In the genomic region with DNA sequence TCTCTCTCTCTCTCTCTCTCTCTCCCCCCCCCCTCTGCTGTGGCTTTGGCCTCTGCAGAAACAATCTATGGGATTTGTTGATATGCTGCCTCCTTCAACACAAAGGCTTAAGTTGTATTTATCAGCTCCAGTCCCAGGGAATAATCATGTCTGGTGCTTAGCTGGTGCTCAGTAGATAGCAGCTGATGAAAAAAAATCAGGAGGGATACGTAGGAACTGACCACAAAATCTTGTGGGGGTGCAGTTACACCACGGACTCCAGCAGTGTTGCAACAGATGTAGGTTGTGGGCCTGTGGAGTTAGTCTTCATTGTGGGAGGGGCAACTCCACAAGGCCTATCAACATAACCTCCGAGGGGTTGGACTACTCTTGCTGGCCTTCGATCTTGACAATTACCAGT, we compare ENCODE assay signal across 27 mouse cellular contexts. TPM values are rescaled to one million over a fixed set of nuclear protein-coding genes. Genes with fewer than 3 reads are reported as not detected.
DNase-seq lines count a peak whose midpoint lies in the region; ATAC-seq and TF ChIP-seq lines count a peak whose summit lies in the region.
"Had no signal": no experiment of that assay in that cellular context is flagged by ENCODE, and none has a peak within 500 bp of the region (broad histone marks: within the 10 kb centered on the region; RNA-seq: fewer than 3 reads in every experiment).

No protein-coding gene starts in this region.

- H3K27ac ChIP-seq in liver, embryonic 14.5 days = no peak overlapping the region
- H3K27ac ChIP-seq: embryonic facial prominence, embryonic 15.5 days; forebrain, embryonic 10.5 days; gastrocnemius, adult 2 months; hindbrain, embryonic 14.5 days had no signal

- no peaks in the 10 kb centered on the region for H3K27me3 ChIP-seq in liver, embryonic 14.5 days (ENCODE audit: control insufficient read depth, insufficient read depth, low read length)
- H3K27me3 ChIP-seq: embryonic facial prominence, embryonic 15.5 days had no signal

- 9% methylated on average over 4 of the region's 4 CpGs for WGBS in liver, embryonic 14.5 days (ENCODE audit: insufficient replicate concordance)

- DNase-seq in 416B (ENCODE audit: low read depth) (peak; percentile 29), liver (peak; percentile 18), adipocyte (ENCODE audit: low spot score) (no peak)
- no peak for DNase-seq in liver, embryonic 14.5 days (ENCODE audit: low read depth in 3 of 3, low spot score in 3 of 3)
- DNase-seq in right cerebral cortex, postnatal 25 days = no peak
- no peak for DNase-seq in testis, postnatal 10 days (ENCODE audit: low spot score)
- DNase-seq: adrenal gland, adult 8-10 months; adrenal gland, postnatal 36 days; cerebellum, adult 2 months; cerebellum, postnatal 10 days; embryo, embryonic 11 days; gastrocnemius, adult 2 months; gastrocnemius, postnatal 25 days; heart, adult 11 months; heart, postnatal 10 days had no signal

- H3K4me1 ChIP-seq in liver, embryonic 14.5 days (replicated peaks; ENCODE audit: control insufficient read depth in 2 of 2, insufficient read depth in 2 of 2, low read length in 1 of 2) = peaks cover 0 to 7% of the 10 kb centered on the region in 2 experiments; a peak in 2 of 4 replicates
- H3K4me1 ChIP-seq: embryonic facial prominence, embryonic 15.5 days had no signal

- ATAC-seq in liver, embryonic 14.5 days (ENCODE audit: insufficient read depth) = peak; percentile 72
- ATAC-seq in megakaryocyte progenitor cell, adult 5-6 weeks (replicated peaks; ENCODE audit: poor library complexity) = peak; percentile 53
- ATAC-seq: forebrain, embryonic 14.5 days; Patski had no signal

- H3K9ac ChIP-seq in liver, embryonic 14.5 days (replicated peaks) = no peak overlapping the region
- H3K9ac ChIP-seq: embryonic facial prominence, embryonic 15.5 days; hindbrain, embryonic 14.5 days had no signal

- no peak overlapping the region for H3K4me3 ChIP-seq in liver, embryonic 14.5 days (ENCODE audit: insufficient read depth in 1 of 2, low read depth in 2 of 2, low read length in 2 of 2)
- H3K4me3 ChIP-seq: embryonic facial prominence, embryonic 15.5 days; erythroblast, embryonic 14.5 days; forebrain, embryonic 10.5 days; gastrocnemius, adult 2 months had no signal

- no peak overlapping the region for H3K4me2 ChIP-seq in liver, embryonic 14.5 days (ENCODE audit: low read depth)
- H3K4me2 ChIP-seq: embryonic facial prominence, embryonic 15.5 days; hindbrain, embryonic 14.5 days had no signal

- no peaks in the 10 kb centered on the region for H3K9me3 ChIP-seq in liver, embryonic 14.5 days (ENCODE audit: control insufficient read depth, low read length)
- H3K9me3 ChIP-seq: embryonic facial prominence, embryonic 15.5 days; forebrain, embryonic 10.5 days had no signal

- TF ChIP-seq EP300 in liver, embryonic 14.5 days (IDR thresholded peaks at IDR 0.05; ENCODE audit: low read depth) = peak; percentile 72

- TF ChIP-seq CTCF in liver, embryonic 14.5 days (IDR thresholded peaks at IDR 0.05; ENCODE audit: low read depth) = no peak

- H3K36me3 ChIP-seq in liver, embryonic 14.5 days (replicated peaks; ENCODE audit: control insufficient read depth, insufficient read depth, low read depth) = no peaks in the 10 kb centered on the region
- H3K36me3 ChIP-seq: embryonic facial prominence, embryonic 15.5 days; forebrain, embryonic 10.5 days had no signal

RNA-seq across cellular contexts. Expression of gene Gjb2, which starts 8.6 kb away (rescaled TPM):
- polyA plus RNA-seq in liver, embryonic 14.5 days (2012; rRNA removed) = 3.3 and 4.9 TPM in 2 replicates
- polyA plus RNA-seq in liver, embryonic 14.5 days (2014; fragmentation: Nextera tagmentation; extraction: Ambion mirVana) = 11.2 and 11.7 TPM in 2 replicates
- 0.10 TPM in 1 of 2 replicates, not detected in the other for total RNA-seq in megakaryocyte progenitor cell, adult 5-6 weeks (2015)
- not detected in 2 replicates for total RNA-seq in megakaryocyte progenitor cell, adult 5-6 weeks (2017)
- total RNA-seq: hematopoietic stem cell, adult 5-6 weeks; MEL had no signal
- polyA plus RNA-seq: C2C12; heart, embryonic 14.5 days had no signal

RNA-seq across cellular contexts. Expression of gene Gm4491, which starts 19.8 kb away (rescaled TPM):
- polyA plus RNA-seq in liver, embryonic 14.5 days (2012; rRNA removed) = not detected in 2 replicates
- polyA plus RNA-seq in liver, embryonic 14.5 days (2014; fragmentation: Nextera tagmentation; extraction: Ambion mirVana) = not detected in 2 replicates
- total RNA-seq in megakaryocyte progenitor cell, adult 5-6 weeks (2015) = not detected in 2 replicates
- not detected in 2 replicates for total RNA-seq in megakaryocyte progenitor cell, adult 5-6 weeks (2017)
- total RNA-seq: adrenal gland, adult 8-10 months; adrenal gland, postnatal 36 days; gastrocnemius, adult 2 months; gastrocnemius, postnatal 25 days; heart, postnatal 10 days; hematopoietic stem cell, adult 5-6 weeks; MEL had no signal
- polyA plus RNA-seq: C2C12; embryonic facial prominence, embryonic 11.5 days; embryonic facial prominence, embryonic 15.5 days; erythroblast, embryonic 14.5 days; forebrain, embryonic 10.5 days; forebrain, embryonic 14.5 days; heart, embryonic 14.5 days; hindbrain, embryonic 14.5 days; Patski had no signal

RNA-seq across cellular contexts. Expression of gene Gjb6, which starts 37.6 kb away (rescaled TPM):
- 0.06 TPM in 1 of 2 replicates, not detected in the other for polyA plus RNA-seq in liver, embryonic 14.5 days (2012; rRNA removed)
- polyA plus RNA-seq in liver, embryonic 14.5 days (2014; fragmentation: Nextera tagmentation; extraction: Ambion mirVana) = not detected in 2 replicates
- total RNA-seq in megakaryocyte progenitor cell, adult 5-6 weeks (2015) = not detected in 2 replicates
- total RNA-seq in megakaryocyte progenitor cell, adult 5-6 weeks (2017) = not detected in 2 replicates
- total RNA-seq: adrenal gland, postnatal 36 days; gastrocnemius, adult 2 months; heart, postnatal 10 days; hematopoietic stem cell, adult 5-6 weeks; MEL had no signal
- polyA plus RNA-seq: C2C12; erythroblast, embryonic 14.5 days; heart, embryonic 14.5 days; Patski had no signal

RNA-seq across cellular contexts. Expression of gene Gja3, which starts 38.0 kb away (rescaled TPM):
- not detected in 2 replicates for polyA plus RNA-seq in liver, embryonic 14.5 days (2012; rRNA removed)
- polyA plus RNA-seq in liver, embryonic 14.5 days (2014; fragmentation: Nextera tagmentation; extraction: Ambion mirVana) = not detected in 2 replicates
- not detected in 2 replicates for total RNA-seq in megakaryocyte progenitor cell, adult 5-6 weeks (2015)
- not detected in 2 replicates for total RNA-seq in megakaryocyte progenitor cell, adult 5-6 weeks (2017)
- total RNA-seq: adrenal gland, adult 8-10 months; adrenal gland, postnatal 36 days; hematopoietic stem cell, adult 5-6 weeks; MEL had no signal
- polyA plus RNA-seq: erythroblast, embryonic 14.5 days; Patski had no signal

Comparison
In these comparisons a context has a peak if more than half of its experiments do, and no peak if none do; other contexts are left out.
1. DNase-seq: peak in 416B (single experiment) and liver (single experiment); none in liver, embryonic 14.5 days (0 of 3), right cerebral cortex, postnatal 25 days (single experiment), adipocyte (single experiment) and testis, postnatal 10 days (single experiment).